Mouse (Mus musculus) ES-Bruce4 (cell line): ENCODE measurements around the gene Ddah2. TPM values are rescaled to one million over a fixed set of nuclear protein-coding genes. Genes with fewer than 3 reads are reported as not detected.

Experiments used
- H3K27ac ChIP-seq: 2 replicates; pipeline ENCODE4 v1.5.1; 2012; ENCODE audit warnings: low read length, inconsistent platforms; ENCODE audit not compliant: insufficient read depth
- H3K27me3 ChIP-seq: 2 replicates; pipeline ENCODE4 v1.6.1; 2012; ENCODE audit warnings: mild to moderate bottlenecking, low read length, inconsistent platforms; ENCODE audit not compliant: control insufficient read depth, poor library complexity, insufficient read depth, severe bottlenecking
- H3K36me3 ChIP-seq: 2 replicates; pipeline ENCODE4 v1.6.1; 2012; ENCODE audit warnings: inconsistent platforms, mild to moderate bottlenecking, low read length, moderate library complexity; ENCODE audit not compliant: control insufficient read depth, poor library complexity, insufficient read depth, severe bottlenecking
- H3K4me1 ChIP-seq: one replicate; pipeline ENCODE4 v1.8.1; 2011; ENCODE audit warnings: low read length; ENCODE audit not compliant: control insufficient read depth, insufficient read depth
- H3K4me3 ChIP-seq: 2 replicates; pipeline ENCODE4 v1.5.1; 2011; ENCODE audit warnings: low read depth, mild to moderate bottlenecking, low read length
- H3K9ac ChIP-seq: 2 replicates; pipeline ENCODE4 v1.6.1; 2012; ENCODE audit warnings: low read depth, mild to moderate bottlenecking, inconsistent platforms; ENCODE audit not compliant: poor library complexity, severe bottlenecking
- H3K9me3 ChIP-seq: replicated peaks from 2 replicates; pipeline ENCODE4 v1.6.1; 2012; ENCODE audit warnings: mild to moderate bottlenecking, low read length, inconsistent platforms; ENCODE audit not compliant: control insufficient read depth, poor library complexity, insufficient read depth, severe bottlenecking
- CTCF ChIP-seq: IDR thresholded peaks from one replicate; pipeline ENCODE4 v1.8.1; 2011; ENCODE audit warnings: low read depth, low read length
- EP300 ChIP-seq: IDR thresholded peaks from 2 replicates; pipeline ENCODE4 v1.6.1; 2011; ENCODE audit warnings: low read depth, low read length; ENCODE audit not compliant: insufficient read depth
- POLR2A ChIP-seq: IDR thresholded peaks from one replicate; pipeline ENCODE4 v1.8.1; 2011; ENCODE audit warnings: low read length; ENCODE audit not compliant: insufficient read depth
- polyA plus RNA-seq: library from polyadenylated mRNA; stranded (reverse); fragments of >200 nt; gene quantifications from 2 replicates; pipeline ENCODE4 v1.2.4, GENCODE M21; 2011; ENCODE audit warnings: low read depth; ENCODE audit not compliant: missing spikeins, insufficient read depth, insufficient read length

Ddah2 gene
- polyA plus RNA-seq, 1 experiment = 92.5 TPM

DNA sequence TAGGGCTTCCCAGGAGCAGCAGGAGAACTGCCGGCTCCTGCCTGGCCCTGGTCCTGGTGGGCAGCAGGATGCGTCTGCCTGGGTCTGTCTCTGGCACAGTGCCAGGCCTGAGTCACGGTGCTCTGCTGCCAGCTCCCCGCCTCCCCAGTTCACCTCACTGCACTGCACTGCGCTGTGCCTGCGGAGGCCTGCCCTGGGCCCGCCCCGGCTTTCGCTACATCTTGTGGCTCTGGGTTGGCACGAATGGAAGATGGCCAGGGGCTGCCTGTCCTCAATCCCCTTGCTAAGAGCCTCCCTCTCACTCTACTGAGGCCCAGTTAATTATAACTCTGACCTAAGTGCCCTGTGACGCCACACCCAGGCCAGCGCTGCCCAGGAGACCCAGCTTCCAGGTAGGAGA is 42.5 kb upstream of the Ddah2 start, which contains the start of gene Vwa7:
Gene Vwa7 (plus strand): TSS at position 204 of the 400 bp plus-strand sequence.
- Histone ChIP-seq H3K4me3 (no peak within 1 kb of the TSS), H3K36me3 (peaks cover 38% of the 10 kb centered on the region), H3K27me3 (no peaks in the 10 kb centered on the region), H3K9me3 (no peaks in the 10 kb centered on the region), H3K9ac (no peak within 1 kb of the TSS), H3K27ac (no peak within 1 kb of the TSS), H3K4me1 (no peaks in the 10 kb centered on the region)
- TF ChIP-seq POLR2A = no peak
- no peak for TF ChIP-seq CTCF
- no peak for TF ChIP-seq EP300

DNA sequence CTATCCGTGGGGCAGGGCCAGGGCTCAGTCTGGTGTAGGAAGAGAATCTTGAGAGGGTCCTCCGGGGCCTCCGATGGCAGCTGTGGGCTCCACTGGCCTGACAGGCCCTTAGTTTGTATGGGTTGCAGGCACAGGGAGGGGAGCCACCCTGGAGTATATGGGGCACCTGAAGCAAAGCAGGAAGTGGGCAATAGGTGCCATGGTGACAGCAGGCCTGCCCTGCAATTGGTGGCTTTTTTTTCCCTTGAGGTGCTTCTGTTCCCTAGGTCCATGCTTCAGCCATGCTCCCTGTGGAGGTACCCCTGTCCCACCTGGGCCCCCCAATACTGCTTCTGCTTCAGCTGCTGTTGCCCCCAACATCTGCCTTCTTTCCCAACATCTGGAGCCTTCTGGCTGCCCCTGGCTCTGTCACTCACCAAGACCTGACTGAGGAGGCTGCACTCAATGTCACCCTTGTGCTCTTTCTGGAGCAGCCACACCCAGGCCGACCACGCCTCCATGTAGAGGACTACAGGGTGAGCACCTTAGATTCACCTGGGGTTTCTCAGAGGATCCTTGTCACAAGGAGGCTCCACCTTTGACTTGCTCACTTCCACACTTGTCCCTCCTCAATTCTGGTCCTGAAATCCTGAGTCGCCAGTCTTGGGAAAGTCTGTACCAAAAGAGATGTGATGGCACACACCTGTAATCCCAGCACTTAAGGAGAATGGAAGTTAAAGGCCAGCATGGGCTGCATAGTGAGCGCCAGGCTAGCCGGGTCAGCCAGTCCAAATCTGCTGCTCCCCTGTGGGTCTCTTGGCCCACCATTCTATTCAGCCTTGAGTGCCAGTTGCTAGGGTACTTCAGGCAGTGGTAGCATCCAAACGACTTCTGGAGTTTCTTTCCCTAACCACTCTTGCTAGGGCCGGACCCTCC is 41.8 kb upstream of the Ddah2 start:
- Histone ChIP-seq H3K27ac (no peak overlapping the region), H3K9me3 (no peaks in the 10 kb centered on the region), H3K9ac (no peak overlapping the region), H3K4me3 (no peak overlapping the region), H3K27me3 (no peaks in the 10 kb centered on the region), H3K36me3 (peaks cover 31% of the 10 kb centered on the region), H3K4me1 (no peaks in the 10 kb centered on the region)
- TF ChIP-seq CTCF = no peak
- TF ChIP-seq EP300 = no peak
- no peak for TF ChIP-seq POLR2A

DNA sequence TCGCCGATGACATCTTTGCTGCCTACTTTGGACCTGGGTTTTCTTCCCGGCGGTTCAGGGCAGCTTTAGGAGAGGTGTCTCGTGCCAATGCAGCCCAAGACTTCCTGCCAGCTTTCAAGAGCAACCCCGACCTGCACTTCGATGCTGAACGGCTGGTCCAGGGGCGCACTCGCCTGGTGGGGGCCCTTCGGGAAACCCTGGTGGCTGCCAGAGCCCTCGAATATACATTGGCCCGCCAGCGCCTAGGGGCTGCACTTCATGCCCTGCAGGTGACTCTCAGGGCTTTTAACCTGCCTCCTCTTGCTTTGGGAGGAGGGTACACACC is 41.2 kb upstream of the Ddah2 start:
- Histone ChIP-seq H3K27ac (no peak overlapping the region), H3K4me3 (no peak overlapping the region), H3K9ac (no peak overlapping the region), H3K27me3 (no peaks in the 10 kb centered on the region), H3K4me1 (peaks cover 2% of the 10 kb centered on the region), H3K9me3 (no peaks in the 10 kb centered on the region), H3K36me3 (peaks cover 25% of the 10 kb centered on the region)
- no peak for TF ChIP-seq POLR2A
- TF ChIP-seq EP300 = no peak
- no peak for TF ChIP-seq CTCF

- no peaks in the 10 kb centered on the region for H3K27me3 ChIP-seq
- H3K27ac ChIP-seq = no peak overlapping the region
- TF ChIP-seq CTCF (no peak), EP300 (no peak), POLR2A (no peak)
- peaks cover 3% of the 10 kb centered on the region for H3K4me1 ChIP-seq
- H3K4me3 ChIP-seq = no peak overlapping the region
- H3K36me3 ChIP-seq = peaks cover 21% of the 10 kb centered on the region
- no peaks in the 10 kb centered on the region for H3K9me3 ChIP-seq
- H3K9ac ChIP-seq = no peak overlapping the region
Measured at GRCm38 (mm10) chr17:35018171-35018570, 40.7 kb upstream of the Ddah2 start.

DNA sequence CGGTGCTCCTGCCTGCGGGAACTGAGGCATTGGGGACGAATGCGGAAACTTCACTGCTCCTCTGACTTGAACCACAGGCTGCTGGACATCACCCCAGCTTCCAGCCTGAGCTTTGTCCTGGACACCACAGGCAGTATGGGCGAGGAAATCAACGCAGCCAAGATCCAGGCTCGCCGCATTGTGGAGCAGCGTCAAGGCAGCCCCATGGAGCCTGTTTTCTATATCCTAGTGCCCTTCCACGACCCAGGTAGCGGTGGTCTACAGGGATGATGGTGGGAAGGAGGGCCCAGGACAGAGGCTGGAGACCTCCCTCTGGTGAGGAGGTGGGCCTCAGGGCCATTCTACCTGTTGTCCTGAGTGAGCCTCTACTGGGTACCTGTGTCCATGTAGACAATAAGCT is 38.9 kb upstream of the Ddah2 start:
- H3K36me3 ChIP-seq = peaks cover 10% of the 10 kb centered on the region
- no peak overlapping the region for H3K27ac ChIP-seq
- no peaks in the 10 kb centered on the region for H3K27me3 ChIP-seq
- H3K4me3 ChIP-seq = no peak overlapping the region
- H3K9me3 ChIP-seq = no peaks in the 10 kb centered on the region
- peaks cover 3% of the 10 kb centered on the region for H3K4me1 ChIP-seq
- TF ChIP-seq EP300 (no peak), CTCF (no peak), POLR2A (no peak)
- H3K9ac ChIP-seq = no peak overlapping the region

GRCm38 (mm10) chr17:35020551-35020950 is 38.3 kb upstream of the Ddah2 start:
- Histone ChIP-seq H3K4me1 (peaks cover 3% of the 10 kb centered on the region), H3K27me3 (no peaks in the 10 kb centered on the region), H3K9ac (no peak overlapping the region), H3K36me3 (peaks cover 4% of the 10 kb centered on the region; the same call in 1 of the 2 replicates), H3K27ac (no peak overlapping the region), H3K4me3 (no peak overlapping the region), H3K9me3 (no peaks in the 10 kb centered on the region)
- no peak for TF ChIP-seq EP300
- no peak for TF ChIP-seq CTCF
- TF ChIP-seq POLR2A = no peak
